ENCODE assay signal across 12 mouse cellular contexts in genomic region chr12:81626226-81626861, GRCm38 (mm10).
DNase-seq lines count a peak whose midpoint lies in the region; ATAC-seq lines count a peak whose summit lies in the region.
"Had no signal": no experiment of that assay in that cellular context is flagged by ENCODE, and none has a peak within 500 bp of the region (broad histone marks: within the 10 kb centered on the region; RNA-seq: fewer than 3 reads in every experiment).

No protein-coding gene starts in this region.

- ATAC-seq in cerebellum, adult (ENCODE audit: insufficient number of reproducible peaks, low FRiP score, low TSS enrichment), result no peak
- ATAC-seq: activated CD4-positive, CD25-positive, alpha-beta regulatory T cell, adult 4 months had no signal

- peak; percentile 68 for DNase-seq in cerebellum, adult 11-12 months
- DNase-seq in right cerebral cortex, postnatal 10 days (ENCODE audit: low spot score in 2 of 2), result peak; percentile 53 to 58
- DNase-seq in right cerebral cortex, postnatal 4 days, result no peak
- DNase-seq in cerebellum, postnatal 36 days, result peak; percentile 68 to 69
- DNase-seq in adrenal gland, adult (ENCODE audit: inconsistent age in 2 of 2, low spot score in 1 of 2), result no peak
- no peak for DNase-seq in lung, postnatal 10 days
- no peak for DNase-seq in lung, postnatal 36 days
- DNase-seq: gastrocnemius, postnatal 25 days; kidney, adult 18-20 months; spleen, adult 18-20 months had no signal

Comparison
In these comparisons a context has a peak if more than half of its experiments do, and no peak if none do; other contexts are left out.
1. DNase-seq: peak in cerebellum, adult 11-12 months (single experiment), right cerebral cortex, postnatal 10 days (2 of 2) and cerebellum, postnatal 36 days (2 of 2); none in right cerebral cortex, postnatal 4 days (single experiment), adrenal gland, adult (0 of 2), lung, postnatal 10 days (single experiment) and lung, postnatal 36 days (single experiment).